Mouse (Mus musculus): ENCODE results near the gene Srgap3. TPM values are rescaled to one million over a fixed set of nuclear protein-coding genes. Genes with fewer than 3 reads are reported as not detected.

Srgap3 gene
- polyA plus RNA-seq, 3 experiments from 2014 or later, result 0.20 to 0.90 (median 0.68) TPM

DNA sequence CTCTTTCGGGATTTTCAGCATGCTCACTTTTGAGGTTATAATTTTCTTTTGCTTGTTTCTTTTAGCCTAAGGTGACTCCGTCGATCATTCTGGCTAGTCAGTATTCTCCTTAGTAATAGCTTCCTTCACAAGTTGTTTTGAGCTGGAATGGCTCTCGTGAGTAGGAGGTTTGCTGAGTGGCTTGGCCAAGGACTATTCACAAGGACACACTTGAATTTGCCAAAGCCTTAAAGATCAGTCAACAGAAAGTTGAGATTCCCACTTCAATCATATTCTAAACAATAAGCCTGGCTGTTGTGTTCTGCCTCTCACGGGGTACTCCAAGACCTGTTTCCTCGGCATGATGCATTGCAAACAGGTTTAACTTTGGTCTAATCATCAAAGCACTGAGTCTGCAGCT is 91.9 kb downstream of the Srgap3 start:
- ATAC-seq, result no peak

- peak; percentile 92 for ATAC-seq
Observed at GRCm38 (mm10) chr6:112852261-112853235, 94.5 kb downstream of the Srgap3 start.

DNA sequence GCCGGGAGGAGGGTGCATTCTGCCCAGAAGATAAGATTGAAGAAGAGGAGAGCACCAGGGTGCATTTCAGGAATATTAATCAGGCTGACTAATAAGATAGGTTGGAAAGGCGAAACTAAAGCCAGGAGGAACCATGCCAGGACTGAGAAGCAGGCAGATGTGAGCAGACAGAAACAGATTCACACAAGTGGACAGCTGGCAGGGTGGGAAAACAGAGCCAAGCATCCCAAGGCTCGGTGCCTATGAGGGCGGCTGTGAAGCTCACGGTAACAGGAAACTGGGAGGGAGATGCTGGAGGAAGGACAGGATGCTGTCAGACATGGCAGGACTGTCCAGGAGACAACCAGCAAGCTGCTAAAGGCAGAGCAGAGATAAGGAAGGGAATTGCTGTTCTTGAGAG is 96.3 kb downstream of the Srgap3 start:
- ATAC-seq, result no peak

DNA sequence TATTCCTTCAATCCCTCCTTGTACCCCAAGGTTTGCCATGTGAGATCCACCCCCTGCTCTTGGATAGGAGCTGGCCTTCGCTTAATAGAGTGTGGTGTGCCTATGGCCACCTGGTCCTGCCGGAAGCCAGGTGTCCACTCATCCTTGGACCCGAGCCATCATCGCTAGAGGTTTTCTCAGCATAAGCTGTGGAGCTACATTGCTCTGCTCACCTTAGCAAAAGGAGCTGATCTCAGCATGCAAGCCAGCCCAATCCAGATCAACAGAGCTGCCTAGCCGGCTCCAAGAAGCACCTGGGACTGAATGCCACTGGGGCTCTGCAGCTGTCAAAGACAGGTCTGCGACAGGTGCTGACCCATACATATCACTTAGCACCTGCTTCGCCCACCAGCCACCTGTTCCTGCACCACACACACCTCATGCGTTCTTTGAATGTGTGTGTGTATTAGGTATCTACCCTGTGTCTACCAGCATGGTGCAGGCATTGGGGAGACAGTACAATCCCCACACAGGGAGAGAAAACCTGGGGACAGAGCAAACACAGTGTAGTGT is 98.4 kb downstream of the Srgap3 start:
- ATAC-seq, result no peak

- ATAC-seq, result no peak
Observed at GRCm38 (mm10) chr6:112846863-112847262, 100.2 kb downstream of the Srgap3 start.

- ATAC-seq, result no peak
Observed at GRCm38 (mm10) chr6:112842426-112842825, 104.6 kb downstream of the Srgap3 start.

DNA sequence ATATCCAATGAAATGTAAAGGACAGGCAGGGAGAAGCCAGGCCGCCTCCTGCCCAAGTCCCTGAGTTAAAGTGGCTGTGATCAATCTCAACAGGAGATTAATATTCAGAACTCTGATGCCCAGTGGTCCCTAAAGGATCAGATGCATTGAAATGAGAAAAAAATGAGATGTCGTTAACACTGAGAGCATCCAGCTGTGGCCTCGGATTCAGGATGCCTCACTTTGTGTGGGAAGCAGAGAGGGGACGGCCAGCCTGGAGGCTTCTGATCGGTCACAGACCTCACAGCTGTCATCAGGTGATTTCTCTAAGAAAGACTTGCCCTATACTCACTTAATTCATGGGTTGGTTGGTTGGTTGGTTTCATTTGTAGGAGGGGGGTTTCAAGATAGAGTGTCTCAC is 106.7 kb downstream of the Srgap3 start:
- no peak for ATAC-seq

DNA sequence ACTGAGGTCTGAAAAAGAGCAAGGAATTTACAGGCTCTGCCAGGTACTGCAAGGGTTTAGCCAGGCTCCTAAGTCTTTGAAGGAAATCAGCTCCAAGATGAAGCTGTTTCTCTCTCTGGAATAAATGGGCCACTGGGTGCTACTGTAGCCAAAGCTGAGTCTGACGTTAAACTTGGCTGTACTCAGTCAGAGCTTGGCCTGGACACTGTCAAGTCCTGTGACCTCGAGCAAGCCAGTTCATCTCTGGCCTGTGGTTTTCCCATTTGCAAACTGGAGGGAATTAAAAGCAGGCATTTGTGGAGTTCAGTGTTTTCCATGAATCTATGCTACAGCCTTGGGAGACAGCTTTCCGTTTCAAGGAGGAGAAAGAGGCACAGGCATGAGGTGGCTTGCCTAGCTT is 107.7 kb downstream of the Srgap3 start:
- ATAC-seq, result no peak

DNA sequence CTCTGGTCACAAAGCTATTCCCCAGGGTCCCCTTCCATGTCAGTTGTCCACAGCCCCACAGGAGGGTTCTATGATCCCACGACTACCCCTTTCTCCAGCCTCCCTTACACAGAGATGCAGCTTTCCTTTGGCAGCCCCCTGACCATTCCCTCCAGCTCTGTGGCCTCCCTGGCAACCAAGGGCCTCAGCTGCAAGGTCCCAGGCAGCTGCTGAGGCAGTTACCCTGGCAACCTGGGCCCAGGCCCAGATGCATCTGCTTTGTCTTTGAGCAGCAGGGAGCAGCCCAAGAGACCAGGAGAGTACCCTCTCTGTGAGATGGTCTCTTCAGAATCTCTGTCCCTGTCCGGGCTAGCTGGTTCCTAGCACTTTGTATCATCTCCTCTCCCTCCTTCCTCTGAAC is 108.2 kb downstream of the Srgap3 start:
- no peak for ATAC-seq

GRCm38 (mm10) chr6:112836712-112837111 is 110.4 kb downstream of the Srgap3 start:
- no peak for ATAC-seq

DNA sequence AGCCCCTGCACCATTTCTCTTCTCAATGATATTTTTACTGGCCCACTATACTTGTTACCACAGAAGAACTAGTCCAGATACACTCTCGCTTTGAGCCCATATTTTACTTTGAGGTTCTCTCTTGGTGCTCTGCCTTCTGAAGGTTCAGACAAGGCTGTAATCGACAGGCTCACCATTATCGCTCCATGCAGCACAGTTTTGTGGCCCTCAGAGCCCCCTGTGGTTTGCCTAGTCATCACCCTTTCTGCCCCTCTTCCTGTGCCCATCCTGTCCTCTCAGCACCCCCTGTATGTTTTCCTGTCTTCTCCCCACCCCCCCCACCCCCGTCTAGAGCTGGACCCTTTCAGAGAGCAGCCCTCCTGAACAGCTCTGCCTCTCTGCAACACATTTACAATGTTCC is 111.7 kb downstream of the Srgap3 start:
- no peak for ATAC-seq

GRCm38 (mm10) chr6:112834430-112834829 is 112.6 kb downstream of the Srgap3 start:
- ATAC-seq, result no peak

- ATAC-seq, result no peak
Observed at GRCm38 (mm10) chr6:112833763-112834162, 113.3 kb downstream of the Srgap3 start.

GRCm38 (mm10) chr6:112829196-112829595 is 117.9 kb downstream of the Srgap3 start:
- no peak for ATAC-seq

- ATAC-seq, result no peak
Observed at GRCm38 (mm10) chr6:112828420-112828819, 118.6 kb downstream of the Srgap3 start.

DNA sequence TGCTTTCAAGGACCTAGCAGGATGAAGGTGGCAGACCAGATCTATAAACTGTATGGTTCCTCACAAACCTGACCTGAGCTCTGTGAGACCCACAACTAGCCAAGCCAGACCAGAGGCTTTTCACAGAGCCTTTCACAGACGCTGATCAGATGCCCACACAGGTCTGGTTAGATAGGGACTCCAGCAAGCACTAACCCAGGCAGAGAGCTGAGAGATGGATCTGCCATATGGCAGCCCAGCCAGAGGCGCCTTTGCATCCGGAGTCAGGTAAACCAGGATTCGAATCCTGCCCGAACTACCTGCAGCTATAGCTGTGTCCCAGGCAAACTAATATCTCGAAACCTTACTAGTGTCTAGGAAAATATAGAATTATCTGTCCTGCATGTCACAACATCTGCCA is 121.4 kb downstream of the Srgap3 start:
- no peak for ATAC-seq

DNA sequence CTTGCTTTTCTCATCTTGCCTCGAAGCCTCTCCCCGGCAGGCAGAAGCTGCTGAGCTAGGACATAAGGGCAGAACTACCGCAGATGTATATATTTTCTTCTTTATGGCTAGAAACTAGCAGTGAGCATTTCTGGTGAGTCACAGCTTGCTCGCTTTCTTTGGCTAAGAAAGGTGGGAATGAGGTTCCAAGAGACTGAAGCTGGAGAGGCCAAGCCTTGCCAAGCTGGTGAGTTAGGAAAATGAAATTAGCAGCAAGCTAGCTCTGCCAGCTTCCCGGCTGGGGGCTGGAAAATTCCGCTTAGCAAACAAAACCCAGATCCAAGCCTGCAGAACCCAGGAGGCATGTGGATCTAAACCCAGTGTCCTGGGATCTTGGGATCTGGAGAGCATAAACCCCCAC is 124.0 kb downstream of the Srgap3 start:
- no peak for ATAC-seq

- no peak for ATAC-seq
Observed at GRCm38 (mm10) chr6:112820298-112820992, 126.6 kb downstream of the Srgap3 start.

- no peak for ATAC-seq
Observed at GRCm38 (mm10) chr6:112818403-112818901, 128.6 kb downstream of the Srgap3 start.

DNA sequence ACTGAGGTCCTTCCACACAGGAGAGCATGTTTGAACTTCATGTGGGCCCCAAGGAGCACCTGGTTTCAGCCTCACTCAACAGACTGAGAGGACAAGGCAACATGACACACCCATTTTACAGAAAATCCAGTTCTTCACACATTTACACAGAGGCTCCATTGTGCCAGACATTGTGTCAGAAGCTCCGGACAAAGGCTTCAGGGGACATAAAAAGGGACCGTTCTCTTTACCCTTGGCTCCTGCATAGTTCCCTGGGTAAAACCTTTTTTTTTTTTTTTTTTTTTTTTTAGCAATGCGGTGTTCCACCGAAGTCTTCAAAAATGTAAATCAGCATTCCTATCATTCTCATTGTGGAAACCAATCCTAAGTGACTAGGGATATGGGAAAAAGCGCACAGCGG is 131.5 kb downstream of the Srgap3 start:
- no peak for ATAC-seq

DNA sequence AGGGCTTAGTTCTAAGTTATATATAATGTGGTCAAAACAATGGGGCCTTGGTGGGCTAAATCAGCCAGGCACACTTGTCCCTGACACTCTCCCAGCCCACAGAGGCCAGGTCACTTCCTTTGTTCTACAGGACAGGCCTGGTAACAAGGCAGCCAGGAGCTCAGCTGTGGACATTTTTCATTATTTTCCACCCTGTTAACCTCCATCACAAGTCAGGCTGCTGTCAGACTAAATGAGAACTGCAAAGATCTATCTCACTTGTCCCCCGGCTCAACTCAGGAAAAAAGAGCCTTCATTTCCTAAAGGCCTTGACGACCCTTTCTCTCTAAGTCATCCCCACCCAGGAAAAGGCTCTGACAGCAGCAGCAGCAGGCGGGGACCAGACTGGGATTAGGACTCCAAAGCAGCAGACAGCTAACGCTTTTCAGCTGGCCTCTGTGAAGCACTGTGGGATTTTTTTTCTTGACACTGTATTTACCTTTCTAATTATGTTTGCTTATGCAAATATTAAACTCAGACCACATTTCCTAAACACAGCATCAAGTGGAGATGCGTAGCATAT is 132.5 kb downstream of the Srgap3 start:
- no peak for ATAC-seq

DNA sequence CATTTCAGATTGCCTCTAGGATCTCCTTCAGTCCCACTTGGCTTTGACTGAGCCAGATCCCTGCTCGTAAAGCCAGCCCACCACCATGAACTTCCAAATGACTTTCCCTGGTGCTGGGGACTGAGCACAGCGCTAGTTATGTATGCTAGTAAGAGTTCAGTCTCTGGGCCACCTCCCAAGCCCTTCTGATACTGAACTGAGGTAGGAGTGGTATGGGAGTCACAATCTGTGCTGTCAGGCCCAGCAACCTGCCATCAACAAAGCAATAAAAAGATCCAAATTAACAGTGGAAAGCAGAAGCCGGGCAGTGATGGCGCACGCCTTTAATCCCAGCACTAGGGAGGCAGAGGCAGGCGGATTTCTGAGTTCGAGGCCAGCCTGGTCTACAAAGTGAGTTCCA is 134.2 kb downstream of the Srgap3 start:
- ATAC-seq, result no peak

DNA sequence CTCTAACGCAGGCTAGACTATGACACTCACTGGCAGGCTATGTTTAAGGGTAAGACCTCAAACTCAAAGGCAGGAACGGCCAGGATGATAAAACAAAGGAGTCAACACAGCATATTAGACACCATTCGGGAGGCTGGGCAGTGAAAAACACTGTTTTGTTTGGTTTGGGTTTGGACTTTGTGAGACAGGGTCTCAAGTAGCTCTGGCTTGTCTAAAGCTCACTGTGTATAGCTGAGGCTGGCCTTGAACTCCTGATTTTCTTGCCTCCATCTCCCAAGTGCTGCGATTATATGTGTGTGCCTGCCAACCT is 136.6 kb downstream of the Srgap3 start:
- no peak for ATAC-seq
